Mouse (Mus musculus) thymus, adult 18-20 months (tissue): ENCODE data around the gene Chka.

Source experiments
- DNase-seq, 2 experiments: peaks; one replicate each; pipeline ENCODE4 v3.0.0; 2022; ENCODE audit warnings: mixed read lengths in 2 of 2

Gene Chka

DNA sequence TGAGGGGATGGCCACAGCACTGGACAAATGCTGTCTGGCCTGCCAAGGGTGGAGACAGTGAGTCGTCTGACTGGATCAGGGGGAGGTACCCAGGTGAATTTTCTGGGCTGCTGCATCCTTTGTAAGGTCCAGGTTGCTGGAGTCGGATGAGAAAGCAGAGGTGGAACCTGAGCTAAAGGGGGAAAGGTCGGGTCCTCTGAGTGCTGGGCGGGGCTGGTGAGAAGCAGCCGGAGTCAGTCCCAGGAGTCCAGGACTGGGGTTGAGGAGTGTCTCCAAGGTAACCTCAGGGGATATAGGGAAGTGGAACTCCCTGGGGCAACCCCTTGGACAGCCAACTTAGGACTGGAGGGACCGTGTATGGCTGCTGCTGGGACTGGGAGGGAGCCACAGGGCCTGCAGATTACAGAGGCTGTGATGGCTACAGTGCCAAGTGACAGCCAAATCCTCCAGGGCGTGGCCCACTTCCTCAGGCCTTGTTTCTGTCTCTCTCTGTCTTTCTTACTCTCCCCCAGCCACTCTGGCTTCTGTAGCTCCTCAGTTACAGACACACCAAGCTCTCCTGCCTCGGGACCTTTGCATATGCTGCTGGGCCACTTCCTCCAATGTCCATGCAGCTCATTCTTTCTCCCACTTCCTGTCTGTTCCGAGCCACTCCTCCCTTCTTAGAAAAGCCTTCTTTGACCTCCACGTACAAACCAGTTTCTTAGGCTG, 71.2 kb downstream of the Chka start:
- no peak for DNase-seq

- DNase-seq: peak in 1 of 2 experiments; percentile 44
Measured at GRCm38 (mm10) chr19:3923586-3923985, 72.0 kb downstream of the Chka start.

DNA sequence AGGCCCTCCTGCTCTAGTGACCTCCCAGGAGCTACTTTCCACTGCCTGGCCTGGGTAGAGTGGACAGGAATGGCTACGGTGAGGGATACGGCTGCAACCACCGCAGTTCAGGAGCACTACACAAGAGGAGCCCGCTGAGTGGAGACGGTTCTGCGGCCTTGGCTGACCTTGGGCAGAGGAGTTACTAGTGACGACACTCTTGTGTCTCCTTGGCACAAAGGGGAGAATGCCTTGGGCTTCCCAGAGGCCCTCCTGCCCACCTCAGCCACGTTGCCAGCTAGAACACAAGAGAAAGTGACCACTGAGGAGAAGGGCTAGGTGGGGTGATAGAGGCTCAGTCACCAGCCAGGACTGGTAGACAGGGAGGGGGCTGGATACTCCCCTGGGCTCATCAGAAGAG, 72.6 kb downstream of the Chka start:
- DNase-seq: no peak

DNA sequence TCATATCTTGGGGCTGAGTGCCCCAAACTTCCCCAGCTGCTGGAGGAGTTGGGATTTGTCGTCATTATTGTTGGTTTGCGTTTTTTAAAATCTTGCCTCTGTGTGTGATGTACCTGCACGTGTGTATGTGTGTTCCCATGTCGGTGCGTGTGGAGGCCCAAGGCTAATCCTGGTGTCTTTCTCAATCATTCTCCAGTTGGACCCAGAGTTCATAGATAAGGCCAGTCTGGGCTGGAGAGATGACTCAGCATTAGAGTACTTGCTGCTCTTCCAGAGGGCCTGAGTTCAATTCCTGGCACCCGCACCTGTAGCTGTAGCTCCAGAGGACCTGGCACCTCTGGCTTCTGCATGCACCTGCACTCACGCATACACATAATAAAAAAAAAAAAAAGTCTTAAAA, 73.3 kb downstream of the Chka start:
- no peak for DNase-seq

DNA sequence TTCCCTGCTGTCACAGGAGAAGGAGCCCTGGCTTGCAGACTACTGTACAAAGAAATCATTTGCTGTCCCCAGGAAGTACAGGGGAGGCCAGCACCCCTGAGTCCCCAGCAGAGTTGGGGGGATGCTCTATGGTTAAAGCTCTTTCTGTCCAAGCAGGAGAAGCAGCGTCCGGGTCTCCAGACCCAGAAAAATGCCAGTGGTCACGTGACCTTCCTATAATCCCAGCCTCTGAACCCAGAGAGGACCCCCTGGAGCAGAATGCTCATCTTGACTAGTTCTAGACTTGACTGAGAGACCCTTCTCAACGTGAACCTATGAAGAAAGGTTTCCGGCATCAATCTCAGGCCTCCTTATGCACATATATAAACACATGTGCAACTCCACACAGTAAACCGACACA, 74.3 kb downstream of the Chka start:
- no peak for DNase-seq

DNA sequence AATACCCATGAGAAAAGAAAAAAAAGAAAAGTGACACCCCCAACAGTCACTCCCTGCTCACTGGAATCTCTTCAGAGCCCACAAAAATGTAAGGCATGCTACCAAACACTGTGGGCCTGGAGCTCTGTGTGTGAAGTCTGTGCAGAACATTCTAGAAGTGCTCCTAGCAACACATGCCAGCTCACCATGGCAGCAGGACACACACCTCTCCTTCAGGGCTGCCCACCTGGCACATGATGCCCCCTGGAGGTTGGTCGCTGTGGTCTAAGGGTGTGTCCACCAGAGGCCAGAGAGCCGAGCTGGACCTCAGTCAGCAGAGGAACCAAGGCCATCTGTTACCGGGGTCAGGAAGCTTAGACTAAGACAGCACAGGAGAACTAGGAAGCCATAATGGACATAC, 74.7 kb downstream of the Chka start:
- DNase-seq: no peak

DNA sequence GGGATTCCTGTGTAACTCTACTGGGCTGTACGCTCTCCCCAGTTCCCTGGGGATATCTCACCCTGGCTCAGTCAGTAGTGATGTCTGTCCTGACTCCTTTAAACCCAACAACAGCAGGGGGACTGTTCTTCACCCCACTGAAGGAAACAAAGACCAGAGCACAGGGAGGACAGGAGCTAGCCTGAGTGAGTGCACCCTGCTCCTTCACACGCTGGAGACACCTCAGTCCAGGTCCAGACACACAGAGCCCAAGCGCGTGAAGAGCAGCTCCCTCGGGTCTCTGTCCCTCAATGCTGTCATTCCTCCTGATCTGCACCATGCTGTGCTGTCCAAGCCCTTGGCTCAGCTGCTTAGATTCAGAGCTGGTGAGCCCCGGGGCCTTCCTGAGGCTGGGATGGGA, 75.1 kb downstream of the Chka start:
- no peak for DNase-seq

DNA sequence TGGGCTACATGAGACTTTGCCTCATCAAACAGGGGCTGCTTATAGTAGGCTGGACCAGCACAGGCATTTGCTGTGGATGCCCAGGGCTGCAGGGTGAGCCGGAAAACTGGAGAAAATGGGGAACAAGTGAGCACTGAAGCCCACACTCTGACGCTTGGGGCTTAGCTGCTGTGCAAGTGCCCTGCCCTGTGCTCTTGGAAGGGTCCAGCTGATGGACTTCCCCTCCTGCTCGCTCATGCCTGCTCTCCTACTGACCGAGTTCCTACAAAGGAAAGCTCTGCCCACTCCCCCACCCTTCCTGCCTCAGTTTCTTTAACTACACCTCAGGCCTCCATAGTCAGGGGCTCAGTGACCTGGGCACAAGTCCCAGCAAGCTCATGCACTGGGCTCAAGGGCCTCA, 76.4 kb downstream of the Chka start:
- DNase-seq: no peak

DNA sequence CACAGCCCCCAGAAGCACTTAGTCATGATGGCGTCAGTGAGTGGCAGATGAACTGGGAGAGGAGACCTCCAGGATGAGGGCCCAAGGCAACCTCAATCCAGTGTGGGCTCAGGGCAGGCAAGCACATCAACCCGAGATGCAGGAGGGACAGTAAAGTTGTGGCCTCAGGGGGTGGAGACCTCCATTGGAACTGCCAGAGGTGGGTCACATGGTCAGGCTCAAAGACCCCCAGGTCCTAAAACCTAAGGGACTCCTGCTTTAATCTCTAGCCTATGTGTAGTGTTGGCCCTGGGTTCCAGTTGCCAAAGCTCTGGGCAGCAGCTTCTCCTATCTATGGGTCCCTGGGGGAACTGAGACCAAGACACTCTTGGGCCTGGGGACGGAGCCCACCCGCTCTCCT, 77.2 kb downstream of the Chka start:
- no peak for DNase-seq

GRCm38 (mm10) chr19:3929211-3929941, 77.8 kb downstream of the Chka start, which contains the start of gene Aldh3b1:
TSS of gene Aldh3b1 (minus strand) at chr19:3929808.
- DNase-seq: peak in 1 of 2 experiments; percentile 42

- peak in 1 of 2 experiments; percentile 47 for DNase-seq
Measured at GRCm38 (mm10) chr19:3930262-3931057, 78.9 kb downstream of the Chka start.

GRCm38 (mm10) chr19:3931716-3932115, 80.1 kb downstream of the Chka start:
- no peak for DNase-seq

DNA sequence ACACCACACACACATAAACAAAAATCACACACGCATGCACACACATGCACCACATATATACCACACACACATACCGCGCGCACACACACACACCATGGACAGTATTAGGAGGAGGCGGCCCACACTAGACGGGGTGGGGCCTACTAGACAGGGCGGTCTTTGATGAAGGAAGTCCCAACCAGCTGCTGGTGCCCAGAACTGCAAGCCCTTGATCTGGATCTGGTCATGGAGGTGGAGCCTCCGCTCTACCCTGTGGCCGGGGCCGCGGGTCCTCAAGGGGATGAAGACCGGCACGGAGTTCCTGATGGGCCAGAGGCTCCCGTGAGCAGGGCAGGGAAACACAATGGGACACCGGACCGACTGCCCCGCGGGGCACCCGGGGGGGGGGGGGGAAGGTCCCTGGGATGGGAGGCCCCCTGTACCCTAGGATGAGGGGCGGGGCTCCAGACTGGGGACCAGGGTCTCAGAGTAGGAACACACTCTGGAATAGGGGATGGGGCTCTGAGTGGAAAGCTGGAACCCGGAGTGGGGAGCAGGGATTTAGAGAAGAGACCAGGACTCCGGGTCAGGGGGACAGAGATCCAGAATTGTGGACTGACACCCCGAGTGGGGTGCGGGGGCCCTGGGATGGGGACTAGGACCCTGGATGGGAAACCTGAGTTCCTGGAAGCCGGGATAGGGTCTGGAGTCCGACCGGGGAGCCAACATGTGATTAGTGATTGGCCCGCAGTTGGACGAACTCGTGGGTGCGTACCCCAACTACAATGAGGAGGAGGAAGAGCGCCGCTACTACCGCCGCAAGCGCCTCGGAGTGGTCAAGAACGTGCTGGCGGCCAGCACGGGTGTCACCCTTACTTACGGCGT, 83.7 kb downstream of the Chka start, which contains the start of gene Unc93b1:
Gene Unc93b1, plus strand, starts transcription at position 155 of the 864 bp plus-strand sequence.
- DNase-seq: peak in 1 of 2 experiments; percentile 52

DNA sequence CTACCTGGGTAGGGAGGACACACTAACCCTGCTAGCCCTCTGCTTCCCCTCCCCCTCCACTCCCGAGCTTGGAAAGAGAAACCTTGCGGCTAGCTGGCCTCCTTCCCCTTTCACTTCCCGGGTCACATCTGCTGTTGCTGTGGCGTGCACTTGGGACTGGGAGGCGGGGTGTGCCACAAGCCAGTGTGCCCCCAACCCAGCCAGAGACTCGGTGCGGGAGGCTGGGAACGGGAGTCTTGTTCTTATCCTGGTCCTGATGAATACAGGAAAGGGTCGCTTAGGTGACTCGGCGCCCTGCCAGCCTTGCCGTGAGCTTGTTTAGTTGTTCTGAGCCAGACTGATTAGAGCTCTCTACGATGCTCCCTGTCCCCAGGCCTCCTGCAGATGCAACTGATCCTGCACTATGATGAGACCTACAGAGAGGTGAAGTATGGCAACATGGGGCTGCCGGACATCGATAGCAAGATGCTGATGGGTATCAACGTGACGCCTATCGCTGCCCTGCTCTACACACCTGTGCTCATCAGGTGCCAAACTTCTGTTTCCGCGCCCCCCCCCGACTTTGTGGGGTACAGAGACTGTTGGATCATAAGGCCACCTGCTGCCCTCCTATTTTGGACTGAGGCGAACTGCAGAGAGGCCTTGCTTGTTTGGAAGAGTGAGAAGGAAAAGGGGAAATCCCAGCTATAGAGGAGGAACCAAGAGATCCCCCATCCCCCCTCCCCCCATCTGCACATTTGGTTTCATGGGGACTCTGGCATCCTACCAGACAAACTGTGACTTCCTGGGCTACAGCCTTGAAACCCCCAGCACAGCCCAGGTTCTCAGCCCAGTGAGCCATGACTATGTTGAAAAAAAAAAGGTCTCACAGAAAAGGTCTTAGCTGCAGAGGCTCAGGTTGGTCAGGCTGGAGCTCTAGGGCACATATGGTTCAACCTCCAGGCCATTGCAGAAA, 84.6 kb downstream of the Chka start:
- DNase-seq: peak in 1 of 2 experiments; percentile 60

DNA sequence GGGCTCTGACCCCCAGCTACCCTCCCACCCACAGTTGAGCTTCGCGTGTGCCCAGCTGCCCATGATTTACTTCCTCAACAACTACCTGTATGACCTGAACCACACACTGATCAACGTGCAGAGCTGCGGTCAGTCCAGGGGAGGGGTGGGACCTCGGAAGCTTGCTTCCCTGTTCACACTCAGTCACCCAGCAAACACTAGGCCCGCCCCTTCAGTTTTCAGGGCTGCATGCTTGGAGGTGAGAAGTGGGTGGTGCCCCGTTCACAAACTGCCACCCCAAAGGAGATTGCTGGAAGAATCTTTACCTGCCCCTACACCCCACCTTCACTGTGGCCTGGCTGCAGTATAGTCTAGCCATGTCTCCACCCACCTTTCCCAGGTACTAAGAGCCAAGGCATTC, 90.7 kb downstream of the Chka start:
- no peak for DNase-seq

- peak in 1 of 2 experiments; percentile 55 for DNase-seq
Measured at GRCm38 (mm10) chr19:3942986-3943735, 91.6 kb downstream of the Chka start.
